ENCODE assay signal across 13 mouse cellular contexts in genomic region chr2:70978271-70978670, GRCm38 (mm10).
DNase-seq lines count a peak whose midpoint lies in the region; ATAC-seq and TF ChIP-seq lines count a peak whose summit lies in the region.
"Had no signal": no experiment of that assay in that cellular context is flagged by ENCODE, and none has a peak within 500 bp of the region (broad histone marks: within the 10 kb centered on the region; RNA-seq: fewer than 3 reads in every experiment).

No protein-coding gene starts in this region.

- peak; percentile 40; the same call in 1 of the 2 replicates for ATAC-seq in liver, postnatal 0 days
- no peak for ATAC-seq in liver, embryonic 12.5 days

- no peaks in the 10 kb centered on the region for H3K4me1 ChIP-seq in liver, postnatal 0 days (ENCODE audit: insufficient read depth)
- no peaks in the 10 kb centered on the region for H3K4me1 ChIP-seq in liver, embryonic 12.5 days
- H3K4me1 ChIP-seq: hindbrain, embryonic 13.5 days had no signal

- TF ChIP-seq CTCF in liver, postnatal 0 days (IDR thresholded peaks at IDR 0.05; ENCODE audit: low read depth) = no peak

- H3K9me3 ChIP-seq in liver, postnatal 0 days (ENCODE audit: low read length) = 0 out of 2 replicates have a peak, but pooled peaks cover 3% of the 10 kb centered on the region
- no peaks in the 10 kb centered on the region for H3K9me3 ChIP-seq in liver, embryonic 12.5 days (replicated peaks)
- H3K9me3 ChIP-seq: hindbrain, embryonic 13.5 days; limb, embryonic 13.5 days had no signal

- H3K27ac ChIP-seq in liver, postnatal 0 days (ENCODE audit: low read depth) = no peak overlapping the region
- H3K27ac ChIP-seq in liver, embryonic 12.5 days = no peak overlapping the region
- H3K27ac ChIP-seq: hindbrain, embryonic 13.5 days; limb, embryonic 13.5 days had no signal

- no peaks in the 10 kb centered on the region for H3K27me3 ChIP-seq in liver, postnatal 0 days (ENCODE audit: insufficient read depth, low read length)
- no peaks in the 10 kb centered on the region for H3K27me3 ChIP-seq in liver, embryonic 12.5 days (replicated peaks)
- H3K27me3 ChIP-seq: hindbrain, embryonic 13.5 days; limb, embryonic 13.5 days had no signal

- no peak overlapping the region for H3K4me2 ChIP-seq in liver, postnatal 0 days (ENCODE audit: low read depth, low read length)
- no peak overlapping the region for H3K4me2 ChIP-seq in liver, embryonic 12.5 days
- H3K4me2 ChIP-seq: hindbrain, embryonic 13.5 days; limb, embryonic 13.5 days had no signal

- no peak overlapping the region for H3K4me3 ChIP-seq in liver, postnatal 0 days (ENCODE audit: low read depth, low read length)
- no peak overlapping the region for H3K4me3 ChIP-seq in liver, embryonic 12.5 days
- H3K4me3 ChIP-seq: hindbrain, embryonic 13.5 days; limb, embryonic 13.5 days; myocyte had no signal

- H3K36me3 ChIP-seq in liver, postnatal 0 days (replicated peaks; ENCODE audit: insufficient read depth, low read length) = no peaks in the 10 kb centered on the region; the same call in 1 of the 2 replicates
- H3K36me3 ChIP-seq in liver, embryonic 12.5 days = peaks cover 23% of the 10 kb centered on the region
- H3K36me3 ChIP-seq: hindbrain, embryonic 13.5 days; limb, embryonic 13.5 days had no signal

- TF ChIP-seq EP300 in liver, postnatal 0 days (IDR thresholded peaks at IDR 0.05; ENCODE audit: low read depth) = no peak

- peak; percentile 12 to 27 for DNase-seq in cerebellum, postnatal 10 days
- DNase-seq in cerebellum, adult 11 months = no peak
- DNase-seq in liver, postnatal 0 days = peak; percentile 29
- peak; percentile 42 for DNase-seq in heart, postnatal 4 days
- peak; percentile 27 for DNase-seq in yolk sac, embryonic 10.5 days (ENCODE audit: low spot score)
- no peak for DNase-seq in spleen, postnatal 10 days (ENCODE audit: low spot score in 2 of 2)
- DNase-seq in retina, embryonic 14.5 days (ENCODE audit: low spot score) = no peak
- DNase-seq: B cell, adult 2 months; cerebellum, adult 9-11 months had no signal

- no peak overlapping the region for H3K9ac ChIP-seq in liver, postnatal 0 days (replicated peaks)
- H3K9ac ChIP-seq in liver, embryonic 12.5 days = no peak overlapping the region
- H3K9ac ChIP-seq: hindbrain, embryonic 13.5 days; limb, embryonic 13.5 days had no signal

- WGBS in liver, postnatal 0 days (ENCODE audit: insufficient replicate concordance) = 59% methylated on average over 5 of the region's 5 CpGs
- 59% methylated on average over 5 of the region's 5 CpGs for WGBS in liver, embryonic 12.5 days (ENCODE audit: insufficient replicate concordance)

Comparison
In these comparisons a context has a peak if more than half of its experiments do, and no peak if none do; other contexts are left out.
1. DNase-seq: peak in cerebellum, postnatal 10 days (2 of 2), liver, postnatal 0 days (single experiment), heart, postnatal 4 days (single experiment) and yolk sac, embryonic 10.5 days (single experiment); none in cerebellum, adult 11 months (single experiment), spleen, postnatal 10 days (0 of 2) and retina, embryonic 14.5 days (single experiment).